Mouse (Mus musculus) stomach, embryonic 14.5 days (tissue): ENCODE measurements around the gene Tatdn2. TPM values are rescaled to one million over a fixed set of nuclear protein-coding genes. Genes with fewer than 3 reads are reported as not detected.
"Not testable (repeated sequence)": the region's sequence is repeated elsewhere in the genome, so short reads cannot be mapped to it uniquely, and the experiment has no call there.

Source experiments
- ATAC-seq: fragments of 200-750 bp; cut with Nextera tagmentation; 2 replicates; pipeline ENCODE4 v1.8.0; 2017; ENCODE audit warnings: low read depth, moderate TSS enrichment; ENCODE audit not compliant: insufficient number of reproducible peaks, insufficient read depth, low FRiP score
- H3K27ac ChIP-seq: fragments of 300-500 bp; sonication (generic); 2 replicates; pipeline ENCODE4 v1.5.1; 2014; ENCODE audit warnings: mild to moderate bottlenecking, low read length, moderate library complexity, mixed read lengths
- H3K27me3 ChIP-seq: fragments of 300-500 bp; sonication (generic); 2 replicates; pipeline ENCODE4 v1.6.1; 2014; ENCODE audit warnings: low read length, control low read depth, mixed read lengths; ENCODE audit not compliant: control insufficient read depth, insufficient read depth
- H3K36me3 ChIP-seq: fragments of 300-500 bp; sonication (generic); 2 replicates; pipeline ENCODE4 v1.6.1; 2014; ENCODE audit warnings: mild to moderate bottlenecking, control low read depth, low read length, moderate library complexity, mixed read lengths; ENCODE audit not compliant: control insufficient read depth, insufficient read depth
- H3K4me1 ChIP-seq: fragments of 300-500 bp; sonication (generic); 2 replicates; pipeline ENCODE4 v1.6.1; 2014; ENCODE audit warnings: low read length, control low read depth, mixed read lengths; ENCODE audit not compliant: control insufficient read depth, insufficient read depth
- H3K4me2 ChIP-seq: fragments of 300-500 bp; sonication (generic); replicated peaks from 2 replicates; pipeline ENCODE4 v1.6.1; 2014; ENCODE audit warnings: low read depth, low read length, control low read depth
- H3K4me3 ChIP-seq: fragments of 300-500 bp; sonication (generic); 2 replicates; pipeline ENCODE4 v1.5.1; 2014; ENCODE audit warnings: low read depth, low read length, control low read depth
- H3K9ac ChIP-seq: fragments of 300-500 bp; sonication (generic); replicated peaks from 2 replicates; pipeline ENCODE4 v1.6.1; 2014; ENCODE audit warnings: low read depth, mild to moderate bottlenecking, control low read depth, low read length, moderate library complexity, mixed read lengths
- H3K9me3 ChIP-seq: fragments of 300-500 bp; sonication (generic); 2 replicates; pipeline ENCODE4 v1.6.1; 2016; ENCODE audit warnings: low read depth, low read length, control low read depth; ENCODE audit not compliant: control insufficient read depth
- WGBS: fragments of 180-500 bp; shearing (Covaris S2); extraction: QIAGEN DNeasy Blood & Tissue Kit; methylation state at CpG from one replicate; pipeline ENCODE4 v1.1.7; 2014; 5-methylcytosine and 5-hydroxymethylcytosine counted together
- polyA plus RNA-seq: library from polyadenylated mRNA; unstranded; fragments of >200 nt; fragmentation: Nextera tagmentation; extraction: Ambion mirVana; gene quantifications from 2 replicates; pipeline ENCODE4 v1.2.1, GENCODE M21; 2014

Gene Tatdn2
- polyA plus RNA-seq, 1 experiment from 2014 or later: 1.4 TPM

DNA sequence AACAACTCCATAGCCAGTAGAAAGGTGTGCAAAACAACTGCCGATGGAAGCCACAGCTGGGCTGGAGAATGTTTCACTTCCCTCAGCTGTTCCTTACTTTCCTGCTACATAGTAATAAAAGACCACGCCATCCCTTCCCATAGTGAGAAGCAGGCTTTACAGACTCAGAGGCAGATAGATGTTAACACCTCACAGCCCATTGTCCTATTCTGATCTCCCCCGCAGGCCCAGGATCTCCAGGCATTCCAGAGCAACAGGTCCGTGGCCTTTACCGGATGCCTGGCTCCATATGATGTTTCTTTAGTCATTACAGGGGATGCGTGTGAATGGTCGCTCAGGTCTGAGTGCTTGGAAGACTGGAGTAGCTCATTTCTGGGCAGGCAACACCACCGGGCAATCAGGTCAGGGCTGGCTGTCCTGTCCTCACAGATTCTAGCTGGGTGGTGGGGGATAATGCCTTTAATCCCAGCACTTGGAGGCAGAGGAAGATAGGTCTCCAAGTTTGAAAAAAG is 29.2 kb upstream of the Tatdn2 start:
- Histone ChIP-seq H3K9ac (no peak overlapping the region), H3K27ac (peak overlapping the region; percentile 55; the same call in 1 of the 2 replicates), H3K36me3 (no peaks in the 10 kb centered on the region), H3K4me1 (0 out of 2 replicates have a peak, but pooled peaks cover 2% of the 10 kb centered on the region), H3K27me3 (no peaks in the 10 kb centered on the region), H3K4me2 (no peak overlapping the region), H3K4me3 (no peak overlapping the region), H3K9me3 (no peaks in the 10 kb centered on the region)
- WGBS: 57% methylated on average over 8 of the region's 8 CpGs
- ATAC-seq: no peak

DNA sequence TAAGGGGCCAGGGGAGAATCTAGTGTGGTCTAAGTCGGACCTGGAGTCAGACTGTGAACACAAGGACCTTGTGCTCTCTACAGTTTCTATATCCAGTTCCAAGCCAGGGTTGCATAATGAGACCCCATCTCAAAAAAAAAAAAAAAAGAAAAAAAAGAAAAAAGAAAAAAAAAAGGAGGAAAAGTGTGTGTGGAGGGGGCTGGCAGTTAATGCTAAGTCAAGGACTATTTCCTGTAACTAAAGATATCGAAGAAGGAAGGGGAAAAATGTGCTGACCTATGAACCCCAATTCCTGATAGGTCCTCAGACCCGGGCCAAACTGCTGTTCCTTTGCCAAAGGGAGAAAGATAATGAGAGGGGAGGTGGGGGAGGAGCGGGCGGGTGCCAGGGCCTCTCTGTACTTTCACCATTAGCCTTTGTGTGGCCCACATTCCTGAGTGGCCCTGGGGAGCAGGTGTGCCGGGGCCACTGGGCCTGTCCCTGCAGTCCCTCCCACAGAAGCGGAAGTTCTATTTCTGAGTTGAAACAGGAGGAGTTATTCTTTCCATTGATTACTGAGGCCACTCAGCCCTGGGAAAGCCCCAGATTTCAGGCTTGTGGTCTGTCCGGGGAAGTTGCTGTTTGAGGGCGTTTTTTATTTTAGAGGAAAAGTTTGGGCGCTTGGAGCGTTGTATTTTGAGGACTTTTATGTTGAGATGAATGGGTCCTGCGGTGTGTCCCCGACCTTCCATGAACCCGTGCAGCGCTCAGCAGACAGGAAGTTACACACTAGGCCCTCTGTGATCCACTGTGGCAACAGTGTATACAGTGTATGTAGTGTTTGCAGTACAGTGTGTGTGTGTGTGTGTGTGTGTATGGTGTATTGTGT is 28.3 kb upstream of the Tatdn2 start:
- WGBS: 37% methylated on average over 15 of the region's 15 CpGs
- peak overlapping the region; percentile 74 for H3K27ac ChIP-seq
- ATAC-seq: peak; percentile 77
- no peaks in the 10 kb centered on the region for H3K27me3 ChIP-seq
- H3K9me3 ChIP-seq: no peaks in the 10 kb centered on the region
- H3K4me2 ChIP-seq: no peak overlapping the region
- H3K4me3 ChIP-seq: no peak overlapping the region
- H3K4me1 ChIP-seq: 0 out of 2 replicates have a peak, but pooled peaks cover 2% of the 10 kb centered on the region
- no peak overlapping the region for H3K9ac ChIP-seq
- no peaks in the 10 kb centered on the region for H3K36me3 ChIP-seq

DNA sequence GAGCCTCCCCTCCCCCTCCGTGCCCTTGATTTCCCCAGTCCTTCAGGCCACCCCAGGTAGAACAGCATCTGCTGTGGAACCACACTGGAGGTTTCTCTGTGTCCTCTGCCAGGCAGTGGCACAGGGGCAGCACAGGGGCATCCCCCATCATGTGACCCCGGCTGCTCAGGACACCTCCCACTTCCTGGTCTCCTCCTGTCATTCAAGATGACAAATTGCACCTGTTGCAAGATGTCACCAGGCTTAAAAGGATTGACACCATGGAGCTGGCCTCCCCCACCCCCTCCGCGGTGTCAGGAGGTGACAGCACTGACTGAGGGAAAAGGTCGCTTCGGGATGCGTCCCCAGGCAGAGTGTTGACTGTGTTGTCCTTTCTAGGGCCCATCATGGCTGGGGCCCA is 27.0 kb upstream of the Tatdn2 start:
- 0 out of 2 replicates have a peak, but pooled peaks cover 2% of the 10 kb centered on the region for H3K4me1 ChIP-seq
- no peaks in the 10 kb centered on the region for H3K9me3 ChIP-seq
- no peak overlapping the region for H3K27ac ChIP-seq
- H3K4me3 ChIP-seq: no peak overlapping the region
- no peaks in the 10 kb centered on the region for H3K36me3 ChIP-seq
- no peak overlapping the region for H3K9ac ChIP-seq
- WGBS: 50% methylated on average over 7 of the region's 7 CpGs
- ATAC-seq: no peak
- no peak overlapping the region for H3K4me2 ChIP-seq
- H3K27me3 ChIP-seq: no peaks in the 10 kb centered on the region

DNA sequence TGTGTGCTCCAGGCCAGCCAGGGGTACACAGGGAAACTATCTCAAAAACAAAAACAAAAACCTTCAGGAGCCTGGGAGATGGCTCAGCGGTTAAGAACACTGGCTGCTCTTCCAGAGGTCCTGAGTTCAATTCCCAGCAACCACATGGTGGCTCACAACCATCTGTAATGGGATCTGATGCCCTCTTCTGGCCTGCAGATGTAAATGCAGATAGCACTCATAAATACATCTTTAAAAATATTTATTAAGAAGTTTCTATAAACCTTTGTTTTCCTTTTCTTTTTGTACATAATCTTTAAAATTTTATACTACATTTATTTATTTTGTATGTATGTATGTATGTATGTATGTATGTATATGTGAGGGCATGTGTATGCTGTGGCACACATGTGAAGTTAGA is 24.8 kb upstream of the Tatdn2 start:
- H3K9ac ChIP-seq, H3K27me3 ChIP-seq, H3K27ac ChIP-seq, H3K36me3 ChIP-seq, H3K9me3 ChIP-seq, H3K4me3 ChIP-seq, H3K4me1 ChIP-seq, H3K4me2 ChIP-seq, ATAC-seq: not testable (repeated sequence)
- WGBS: 76% methylated on average over 1 of the region's 1 CpGs

DNA sequence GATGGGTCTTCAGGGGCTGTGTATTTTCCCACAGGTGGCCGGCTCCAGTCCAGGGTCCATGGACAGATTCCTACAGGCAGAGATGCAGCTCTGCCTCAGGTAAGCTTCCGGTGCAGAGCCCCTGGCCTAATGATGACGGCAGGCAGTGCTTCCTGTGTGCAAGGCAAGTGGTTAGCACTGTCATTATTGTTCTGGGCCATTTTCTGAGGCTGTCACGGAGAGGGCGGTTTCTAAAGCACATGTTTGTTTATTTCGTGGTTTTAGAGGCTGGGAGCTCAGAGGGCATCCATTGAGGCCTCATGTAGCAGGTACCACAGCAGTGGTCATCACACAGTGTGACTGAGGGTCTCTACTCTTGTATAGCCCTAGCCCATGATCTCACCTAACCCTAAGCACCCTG is 23.9 kb upstream of the Tatdn2 start:
- ATAC-seq: no peak
- H3K9me3 ChIP-seq: no peaks in the 10 kb centered on the region
- WGBS: 73% methylated on average over 6 of the region's 6 CpGs
- H3K36me3 ChIP-seq: no peaks in the 10 kb centered on the region
- H3K4me1 ChIP-seq: 0 out of 2 replicates have a peak, but pooled peaks cover 2% of the 10 kb centered on the region
- no peak overlapping the region for H3K27ac ChIP-seq
- no peak overlapping the region for H3K9ac ChIP-seq
- no peak overlapping the region for H3K4me2 ChIP-seq
- no peaks in the 10 kb centered on the region for H3K27me3 ChIP-seq
- H3K4me3 ChIP-seq: no peak overlapping the region

DNA sequence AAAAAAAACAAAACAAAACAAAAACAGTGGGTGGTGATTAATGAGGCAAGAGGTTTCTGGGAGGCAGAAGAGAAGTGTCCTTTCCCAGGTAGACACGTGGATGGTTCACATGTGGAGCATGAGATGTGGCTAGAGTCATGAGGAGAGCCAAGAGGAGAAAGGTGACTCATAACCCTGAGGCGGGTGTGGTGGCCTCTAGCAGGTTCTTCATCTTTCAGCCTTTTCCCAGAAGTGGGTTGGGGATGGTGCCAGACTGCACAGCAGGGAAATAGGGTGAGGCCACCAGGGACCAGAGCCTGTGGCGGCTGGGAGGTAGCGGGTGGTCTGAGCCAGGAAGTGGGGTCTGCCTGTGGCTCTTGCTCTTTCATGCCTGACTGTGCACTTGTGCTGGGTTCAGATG is 21.6 kb upstream of the Tatdn2 start:
- WGBS: 82% methylated on average over 4 of the region's 4 CpGs
- Histone ChIP-seq H3K9ac (no peak overlapping the region), H3K4me2 (no peak overlapping the region), H3K4me3 (no peak overlapping the region), H3K27ac (no peak overlapping the region), H3K27me3 (no peaks in the 10 kb centered on the region), H3K9me3 (no peaks in the 10 kb centered on the region), H3K36me3 (no peaks in the 10 kb centered on the region), H3K4me1 (no peaks in the 10 kb centered on the region)
- no peak for ATAC-seq

DNA sequence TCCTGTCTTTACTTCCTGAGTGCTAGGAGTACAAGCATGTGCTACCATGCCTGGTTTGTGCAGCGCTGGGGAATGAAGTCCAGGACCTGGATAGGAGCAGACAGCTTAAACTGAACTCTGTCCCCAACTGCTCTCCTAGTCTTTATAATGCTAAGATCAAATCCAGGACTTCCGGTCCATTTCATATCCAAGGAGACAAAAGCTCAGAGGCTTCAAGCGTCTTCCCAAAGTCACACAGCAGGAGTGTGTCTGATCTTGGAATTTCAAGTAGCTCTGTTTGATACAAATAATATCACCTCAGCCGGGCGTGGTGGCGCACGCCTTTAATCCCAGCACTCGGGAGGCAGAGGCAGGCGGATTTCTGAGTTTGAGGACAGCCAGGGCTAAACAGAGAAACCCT is 20.9 kb upstream of the Tatdn2 start:
- H3K4me3 ChIP-seq: no peak overlapping the region
- H3K27ac ChIP-seq: no peak overlapping the region
- no peak overlapping the region for H3K9ac ChIP-seq
- H3K36me3 ChIP-seq: no peaks in the 10 kb centered on the region
- H3K9me3 ChIP-seq: no peaks in the 10 kb centered on the region
- 93% methylated on average over 9 of the region's 9 CpGs for WGBS
- no peak for ATAC-seq
- no peaks in the 10 kb centered on the region for H3K4me1 ChIP-seq
- H3K4me2 ChIP-seq: no peak overlapping the region
- no peaks in the 10 kb centered on the region for H3K27me3 ChIP-seq

DNA sequence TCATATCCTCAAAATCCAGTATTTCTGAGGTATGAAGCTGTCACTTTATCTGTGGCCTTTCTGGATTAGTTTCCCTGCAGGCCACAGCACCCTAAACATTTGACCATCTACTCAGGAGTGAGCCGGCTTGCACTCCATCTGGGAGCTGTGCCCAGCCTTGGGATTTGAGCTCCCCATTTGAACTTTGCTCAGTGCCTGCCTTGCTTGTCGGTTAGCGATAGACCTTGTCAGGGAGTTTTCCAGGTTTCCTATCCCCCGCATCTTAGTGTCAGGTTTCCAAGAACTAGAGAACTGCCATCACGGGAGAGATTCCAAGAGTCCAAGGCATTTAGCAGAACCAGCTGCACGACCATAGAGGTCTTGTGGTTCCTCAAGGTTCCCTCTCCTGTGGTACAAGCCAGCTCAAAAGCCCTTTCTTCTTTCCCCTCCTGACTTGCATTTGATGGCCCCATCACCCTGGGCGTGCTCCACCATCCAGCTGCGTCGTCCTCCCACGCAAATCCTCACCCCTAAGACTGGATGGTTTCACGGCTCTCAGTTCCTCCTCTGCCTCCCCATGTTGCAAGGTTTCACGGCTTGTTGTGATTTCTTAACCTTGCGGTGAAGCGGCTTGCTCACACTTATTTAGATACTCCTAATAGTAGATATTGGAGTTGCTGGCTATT is 19.6 kb upstream of the Tatdn2 start:
- WGBS: 56% methylated on average over 14 of the region's 14 CpGs
- H3K27ac ChIP-seq: no peak overlapping the region
- ATAC-seq: no peak; the same call in 1 of the 2 replicates
- H3K4me3 ChIP-seq: no peak overlapping the region
- H3K9ac ChIP-seq: no peak overlapping the region
- no peaks in the 10 kb centered on the region for H3K9me3 ChIP-seq
- H3K4me2 ChIP-seq: no peak overlapping the region
- no peaks in the 10 kb centered on the region for H3K27me3 ChIP-seq
- no peaks in the 10 kb centered on the region for H3K4me1 ChIP-seq
- no peaks in the 10 kb centered on the region for H3K36me3 ChIP-seq
